Mouse (Mus musculus) CD4-positive, CD25-positive, alpha-beta regulatory T cell, adult 2 months (primary cell): ENCODE results near the gene Plk5.

Experiments
- DNase-seq: peaks from one replicate; pipeline ENCODE4 v3.0.0-alpha.2; 2012; ENCODE audit warnings: low read depth, low spot score

Plk5 gene

GRCm38 (mm10) chr10:80356001-80356682, at the start of gene Plk5:
Plk5 (plus strand) TSS chr10:80356459.
- DNase-seq, result no peak

- DNase-seq, result no peak
These were observed 44.7 kb upstream of the Plk5 start for GRCm38 (mm10) chr10:80311560-80311959.

- DNase-seq, result no peak
These were observed 43.4 kb upstream of the Plk5 start for GRCm38 (mm10) chr10:80312586-80313504.

- DNase-seq, result no peak
These were observed 42.5 kb upstream of the Plk5 start for GRCm38 (mm10) chr10:80313627-80314201.

- DNase-seq, result no peak
These were observed 41.7 kb upstream of the Plk5 start for GRCm38 (mm10) chr10:80314494-80315001.

- no peak for DNase-seq
These were observed 40.9 kb upstream of the Plk5 start for GRCm38 (mm10) chr10:80315315-80315714.

- no peak for DNase-seq
These were observed 39.9 kb upstream of the Plk5 start for GRCm38 (mm10) chr10:80316359-80316781.

GRCm38 (mm10) chr10:80317011-80317410, 39.2 kb upstream of the Plk5 start:
- DNase-seq, result no peak

GRCm38 (mm10) chr10:80320340-80320760, 35.9 kb upstream of the Plk5 start, which contains the start of gene 2310011J03Rik:
2310011J03Rik (minus strand) TSS chr10:80320537.
- DNase-seq, result peak; percentile 94

- DNase-seq, result peak; percentile 63
These were observed 35.1 kb upstream of the Plk5 start for GRCm38 (mm10) chr10:80321014-80321669.

GRCm38 (mm10) chr10:80321670-80322581, 34.3 kb upstream of the Plk5 start:
- DNase-seq, result no peak

- peak; percentile 67 for DNase-seq
These were observed 33.4 kb upstream of the Plk5 start for GRCm38 (mm10) chr10:80322811-80323211.

GRCm38 (mm10) chr10:80323261-80324119, 32.8 kb upstream of the Plk5 start:
- peak; percentile 81 for DNase-seq

GRCm38 (mm10) chr10:80324120-80325037, 31.9 kb upstream of the Plk5 start:
- DNase-seq, result no peak

- no peak for DNase-seq
These were observed 31.2 kb upstream of the Plk5 start for GRCm38 (mm10) chr10:80325045-80325444.

GRCm38 (mm10) chr10:80329273-80330081, 26.8 kb upstream of the Plk5 start, which contains the start of the genes Pcsk4 and Reep6:
Pcsk4 (minus strand) TSS chr10:80329498.
Reep6 (plus strand) TSS chr10:80329953.
- peak; percentile 90 for DNase-seq

GRCm38 (mm10) chr10:80330084-80330483, 26.2 kb upstream of the Plk5 start:
- no peak for DNase-seq
